Mouse (Mus musculus) Patski (cell line): ENCODE measurements at regions not wholly inside any gene's neighbourhood (a gene's known extent, or its start where the extent isn't known, plus 50 kb on each side); places are given as distances from the start of the nearest gene placed in this dataset.

Experiments
- ATAC-seq: fragments of 100-300 bp; one replicate; pipeline ENCODE4 v1.8.0; 2021
- CTCF ChIA-PET: fragments of 350-600 bp; sonication (Branson Sonifier 250); formaldehyde crosslinking; loops from one replicate; lab custom pipeline; 2022; ENCODE audit warnings: inconsistent platforms; lab: Charles Lee
- POLR2A ChIA-PET: fragments of 350-600 bp; sonication (Branson Sonifier 250); formaldehyde crosslinking; loops from one replicate; lab custom pipeline; 2022; ENCODE audit warnings: antibody characterized with exemption, inconsistent platforms; lab: Charles Lee
- DNase-seq: peaks from one replicate; pipeline ENCODE4 v3.0.0-alpha.2; 2011; ENCODE audit warnings: low read depth, low spot score
- H3K27me3 ChIP-seq: fragments of 371-371 bp; one replicate; pipeline ENCODE4 v1.5.1; 2021
- CTCF ChIP-seq: fragments of 100-300 bp; IDR thresholded peaks from one replicate; pipeline ENCODE4 v1.5.1; 2021
- in situ Hi-C: fragments of 300-500 bp; cut with MboI; formaldehyde crosslinking; loops from 3 replicates; pipeline ENCODE4 v1.11.1; 2018; ENCODE audit warnings: low pct_unique_long_range_greater_than_20kb, mixed read lengths

GRCm38 (mm10) chrX:163144475-163144874, 180.1 kb upstream of the S100g start:
- POLR2A ChIA-PET, result no interaction called here
- CTCF ChIA-PET, result interaction anchor here (1.2 to 1.3 kb wide), 2 partner anchors 11 to 194 kb away, joined by 3 to 5 read pairs; no protein-coding TSS in a partner anchor
- ATAC-seq (no peak), DNase-seq (no peak)
- H3K27me3 ChIP-seq, result no peaks in the 10 kb centered on the region
- TF ChIP-seq CTCF, result peak; percentile 50
- in situ Hi-C loops, result loop anchor here (5.0 kb wide), 1 partner anchor 192 kb away; no protein-coding TSS in a partner anchor

- no peak for DNase-seq
- H3K27me3 ChIP-seq, result peaks cover 3% of the 10 kb centered on the region
- ATAC-seq, result no peak
- no peak for TF ChIP-seq CTCF
- POLR2A ChIA-PET, result no interaction called here
- in situ Hi-C loops, result no loop called here
- CTCF ChIA-PET, result interaction anchor here (1.1 to 1.3 kb wide), 2 partner anchors 13 to 190 kb away, joined by 3 read pairs; no protein-coding TSS in a partner anchor
Observed at GRCm38 (mm10) chrX:163139475-163139874, 175.1 kb upstream of the S100g start.

- peaks cover 4% of the 10 kb centered on the region for H3K27me3 ChIP-seq
- DNase-seq (no peak), ATAC-seq (no peak)
- no peak for TF ChIP-seq CTCF
- CTCF ChIA-PET, result no interaction called here
- in situ Hi-C loops, result no loop called here
- POLR2A ChIA-PET, result no interaction called here
Observed at GRCm38 (mm10) chrX:163128626-163129025, 164.2 kb upstream of the S100g start.

GRCm38 (mm10) chrX:163117681-163118393, 153.4 kb upstream of the S100g start:
- DNase-seq (no peak), ATAC-seq (no peak)
- H3K27me3 ChIP-seq, result no peaks in the 10 kb centered on the region
- ChIA-PET POLR2A (no interaction called here), CTCF (no interaction called here)
- no peak for TF ChIP-seq CTCF
- in situ Hi-C loops, result no loop called here

- in situ Hi-C loops, result no loop called here
- TF ChIP-seq CTCF, result no peak
- no peak for DNase-seq
- ATAC-seq, result no peak
- CTCF ChIA-PET, result no interaction called here
- POLR2A ChIA-PET, result no interaction called here
- no peaks in the 10 kb centered on the region for H3K27me3 ChIP-seq
Observed at GRCm38 (mm10) chrX:163117237-163117636, 152.8 kb upstream of the S100g start.

GRCm38 (mm10) chrX:163095026-163095765, 130.8 kb upstream of the S100g start:
- POLR2A ChIA-PET, result no interaction called here
- no peaks in the 10 kb centered on the region for H3K27me3 ChIP-seq

More at GRCm38 (mm10) chrX:163095026-163095765, 130.8 kb upstream of the S100g start:
- TF ChIP-seq CTCF, result no peak
- ATAC-seq, result peak; percentile 64
- CTCF ChIA-PET, result interaction anchor here (1.2 kb wide), 1 partner anchor 28 kb away, joined by 3 read pairs; no protein-coding TSS in a partner anchor
- peak; percentile 46 for DNase-seq
- in situ Hi-C loops, result loop anchor here (10.0 kb wide), 1 partner anchor 100 kb away; no protein-coding TSS in a partner anchor
